Mouse (Mus musculus): ENCODE data around the gene Thpo. TPM values are rescaled to one million over a fixed set of nuclear protein-coding genes. Genes with fewer than 3 reads are reported as not detected.

The Thpo gene
- polyA plus RNA-seq (2012; ENCODE audit: low replicate concordance): not detected in 2 replicates

DNA sequence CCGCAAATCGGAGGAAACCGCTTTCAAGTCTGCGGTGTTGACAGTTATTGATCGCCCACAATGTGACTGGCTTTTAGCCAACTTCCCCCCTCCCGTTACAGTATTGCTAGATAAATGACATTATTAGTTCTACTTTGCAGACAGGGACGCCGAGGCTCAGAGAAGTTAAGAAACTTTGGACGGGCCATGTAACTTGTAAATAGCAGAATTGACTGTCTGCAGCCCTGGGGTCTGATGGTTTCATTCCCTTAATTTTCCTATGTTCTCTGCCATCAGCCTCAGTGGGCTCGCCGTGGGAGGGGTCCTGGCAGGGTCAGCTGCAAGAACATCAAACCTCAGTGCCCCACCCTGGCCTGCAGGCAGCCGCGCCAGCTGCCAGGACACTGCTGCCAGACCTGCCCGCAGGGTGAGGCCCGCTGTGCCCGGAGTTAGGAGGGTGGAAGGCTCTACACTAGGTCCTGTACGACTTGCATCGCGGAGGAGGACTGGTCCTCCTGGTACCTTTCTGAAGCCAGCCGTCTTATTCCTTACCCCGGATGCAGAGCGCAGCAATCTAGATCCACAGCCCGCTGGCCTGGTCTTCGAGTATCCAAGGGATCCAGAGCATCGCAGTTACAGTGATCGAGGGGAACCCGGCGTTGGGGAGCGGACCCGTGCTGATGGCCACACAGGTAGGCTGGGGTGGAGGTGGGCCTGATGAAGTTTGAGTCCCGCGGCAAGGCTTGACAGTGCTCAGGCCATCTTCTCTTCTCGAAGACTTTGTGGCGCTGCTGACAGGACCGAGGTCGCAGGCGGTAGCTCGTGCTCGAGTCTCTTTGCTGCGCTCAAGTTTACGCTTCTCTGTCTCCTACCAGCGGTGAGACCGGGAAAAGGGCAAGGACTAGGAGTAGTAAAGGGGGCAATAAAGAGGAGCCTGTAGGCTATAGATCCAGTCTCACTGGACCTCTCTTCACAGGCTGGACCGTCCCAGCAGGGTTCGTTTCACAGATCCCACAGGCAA lies at the start of gene Thpo:
TSS of gene Thpo (minus strand) at position 781 of the 1,000 bp plus-strand sequence.

DNA sequence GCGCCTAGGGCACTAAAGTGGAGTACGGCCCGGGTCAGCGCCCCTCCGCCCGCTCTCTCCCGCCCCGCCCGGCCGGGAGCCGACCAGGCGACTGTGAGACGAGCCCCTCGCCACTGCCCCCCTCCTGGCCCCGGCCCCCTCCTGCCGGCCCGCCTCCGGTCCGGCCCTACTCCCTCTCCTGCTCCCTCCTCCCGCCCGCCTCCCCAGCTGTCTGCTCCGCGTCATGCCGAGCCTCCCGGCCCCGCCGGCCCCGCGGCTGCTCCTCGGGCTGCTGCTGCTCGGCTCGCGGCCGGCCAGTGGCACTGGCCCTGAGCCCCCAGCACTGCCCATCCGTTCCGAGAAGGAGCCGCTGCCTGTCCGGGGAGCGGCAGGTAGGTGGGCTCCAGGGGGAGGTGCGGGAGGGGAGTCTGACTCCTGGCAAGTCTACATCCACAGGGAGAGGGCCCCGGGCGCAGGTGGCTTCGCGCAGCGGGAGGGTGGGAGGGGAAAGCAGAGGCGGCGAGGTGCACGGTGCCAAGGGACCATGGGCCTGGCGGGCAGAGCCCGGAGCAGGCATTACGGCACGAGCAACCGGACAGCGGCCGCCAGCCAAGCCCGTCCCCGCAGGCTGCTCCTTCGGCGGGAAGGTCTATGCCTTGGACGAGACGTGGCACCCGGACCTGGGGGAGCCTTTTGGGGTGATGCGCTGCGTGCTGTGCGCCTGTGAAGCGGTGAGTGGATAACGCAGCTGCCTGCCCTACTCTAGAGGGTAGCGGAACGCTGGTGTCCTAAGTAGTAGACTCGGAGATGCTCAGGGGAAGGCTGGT lies 1.2 kb downstream of the Thpo start, which contains the start of gene Chrd:
TSS of gene Chrd (plus strand) at position 203 of the 806 bp plus-strand sequence.

DNA sequence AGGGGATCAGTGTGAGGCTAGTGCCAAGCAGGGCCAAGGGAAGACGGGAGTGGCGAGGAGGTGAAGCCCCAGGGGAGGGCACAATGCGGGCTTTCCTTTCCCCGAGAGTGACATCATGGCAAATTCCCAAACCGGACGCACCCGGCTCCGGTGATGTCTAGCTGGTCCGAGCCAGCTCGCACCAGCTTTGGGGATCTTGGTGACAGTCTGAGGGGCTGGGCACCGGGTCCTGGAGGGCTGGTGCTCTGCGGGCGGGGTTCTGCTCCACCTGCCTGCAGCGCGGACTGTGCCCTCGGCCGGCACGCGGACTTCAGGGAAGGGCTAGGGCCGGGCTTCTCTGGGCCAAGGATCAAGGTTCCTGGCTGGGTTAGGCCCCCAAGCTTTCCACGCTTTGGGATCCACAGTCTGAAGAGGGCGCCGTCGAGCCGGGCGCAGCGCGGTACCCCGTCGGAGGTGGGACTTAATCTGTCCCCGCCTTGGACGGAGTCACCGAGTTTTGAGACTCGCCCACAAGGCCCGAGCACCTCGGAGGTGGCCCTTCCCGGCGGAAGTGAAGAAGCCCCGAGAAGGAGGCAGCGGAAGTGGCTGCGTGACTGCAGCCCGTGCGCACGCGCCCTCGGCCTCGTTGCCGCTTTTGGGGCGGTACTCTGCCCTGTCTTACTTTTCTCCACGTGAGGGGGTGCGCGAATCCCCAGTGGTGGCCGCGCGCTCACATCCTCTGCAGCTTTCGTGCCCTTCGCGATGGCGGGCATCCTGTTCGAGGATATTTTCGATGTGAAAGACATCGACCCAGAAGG lies 16.9 kb downstream of the Thpo start, which contains the start of the genes Polr2h and Clcn2:
TSS of gene Polr2h (plus strand) at position 485 of the 797 bp plus-strand sequence.
TSS of gene Clcn2 (minus strand) at position 566 of the 797 bp plus-strand sequence.

DNA sequence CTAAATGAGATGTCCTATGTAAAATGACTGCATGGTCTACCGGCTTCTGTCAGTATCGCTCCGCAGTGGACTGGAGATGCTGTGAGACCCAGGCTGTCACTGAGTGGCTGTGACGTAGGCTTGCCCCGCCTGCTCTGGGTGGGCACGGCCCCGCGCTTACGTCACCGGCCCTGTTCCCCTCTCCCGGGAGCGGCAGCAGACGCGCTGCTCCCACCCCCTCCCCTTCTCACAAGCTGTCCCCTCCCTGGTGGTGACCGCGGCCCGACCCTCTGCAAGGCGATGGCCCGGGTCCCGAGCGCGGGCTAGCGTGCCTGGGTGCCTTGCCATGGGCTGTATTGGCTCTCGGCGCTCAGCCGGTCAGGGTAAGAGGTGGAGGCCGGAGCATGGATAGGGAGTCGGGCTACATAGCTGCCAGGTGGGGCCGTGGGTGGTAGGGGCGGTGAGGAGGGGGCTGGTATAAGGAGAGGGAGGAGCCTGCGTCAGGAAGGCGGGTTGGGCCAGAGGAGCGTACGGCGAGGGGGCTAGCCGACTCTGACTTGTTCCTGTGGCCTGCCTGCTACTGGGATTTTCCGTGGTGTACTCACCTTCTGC lies 41.1 kb downstream of the Thpo start, which contains the start of gene Fam131a:
TSS of gene Fam131a (plus strand) at position 131 of the 591 bp plus-strand sequence.

Other genes with a start within 250 kb of the Thpo start
- 12.9 and 17.4 TPM in 2 replicates for gene Eif2b5, start 235.7 kb downstream of the Thpo start, polyA plus RNA-seq (2012; ENCODE audit: low replicate concordance)
- 31.2 and 61.5 TPM in 2 replicates for gene Dvl3, start 217.5 kb downstream of the Thpo start, polyA plus RNA-seq (2012; ENCODE audit: low replicate concordance)
- 63.6 and 66.9 TPM in 2 replicates for gene Ap2m1, start 199.0 kb downstream of the Thpo start, polyA plus RNA-seq (2012; ENCODE audit: low replicate concordance)
- gene Abcf3, start 185.9 kb downstream of the Thpo start, polyA plus RNA-seq (2012; ENCODE audit: low replicate concordance): 28.8 and 31.8 TPM in 2 replicates
- 0.04 and 0.05 TPM in 2 replicates for gene Vwa5b2, start 145.0 kb downstream of the Thpo start, polyA plus RNA-seq (2012; ENCODE audit: low replicate concordance)
- 0.40 and 5.7 TPM in 2 replicates for gene Eef1akmt4, start 122.9 kb downstream of the Thpo start, polyA plus RNA-seq (2012; ENCODE audit: low replicate concordance)
- not detected in 2 replicates for gene Gm49333, start 122.9 kb downstream of the Thpo start, polyA plus RNA-seq (2012; ENCODE audit: low replicate concordance)
- gene Alg3, start 122.8 kb downstream of the Thpo start, polyA plus RNA-seq (2012; ENCODE audit: low replicate concordance): 12.4 and 14.8 TPM in 2 replicates
- gene Camk2n2, start 113.2 kb downstream of the Thpo start, polyA plus RNA-seq (2012; ENCODE audit: low replicate concordance): 0.65 and 2.3 TPM in 2 replicates
- not detected in 2 replicates for gene Ece2, start 104.7 kb downstream of the Thpo start, polyA plus RNA-seq (2012; ENCODE audit: low replicate concordance)
- gene Psmd2, start 82.9 kb downstream of the Thpo start, polyA plus RNA-seq (2012; ENCODE audit: low replicate concordance): 104 and 180 TPM in 2 replicates
- 484 and 1,061 TPM in 2 replicates for gene Eif4g1, start 66.2 kb downstream of the Thpo start, polyA plus RNA-seq (2012; ENCODE audit: low replicate concordance)
- 4.5 and 6.6 TPM in 2 replicates for gene Fam131a, start 41.3 kb downstream of the Thpo start, polyA plus RNA-seq (2012; ENCODE audit: low replicate concordance)
- gene Polr2h, start 16.8 kb downstream of the Thpo start, polyA plus RNA-seq (2012; ENCODE audit: low replicate concordance): 0.23 and 5.3 TPM in 2 replicates
- 3.0 and 6.2 TPM in 2 replicates for gene Clcn2, start 16.8 kb downstream of the Thpo start, polyA plus RNA-seq (2012; ENCODE audit: low replicate concordance)
- gene Chrd, start 1.4 kb downstream of the Thpo start, polyA plus RNA-seq (2012; ENCODE audit: low replicate concordance): not detected in 2 replicates